Mouse (Mus musculus): ENCODE measurements around the gene Capg. TPM values are rescaled to one million over a fixed set of nuclear protein-coding genes. Genes with fewer than 3 reads are reported as not detected.
A peak's percentile ranks its signal among the peaks of the same experiment; 100 is the strongest.

The Capg gene
- polyA plus RNA-seq, 1 experiment, result 50.6 TPM

DNA sequence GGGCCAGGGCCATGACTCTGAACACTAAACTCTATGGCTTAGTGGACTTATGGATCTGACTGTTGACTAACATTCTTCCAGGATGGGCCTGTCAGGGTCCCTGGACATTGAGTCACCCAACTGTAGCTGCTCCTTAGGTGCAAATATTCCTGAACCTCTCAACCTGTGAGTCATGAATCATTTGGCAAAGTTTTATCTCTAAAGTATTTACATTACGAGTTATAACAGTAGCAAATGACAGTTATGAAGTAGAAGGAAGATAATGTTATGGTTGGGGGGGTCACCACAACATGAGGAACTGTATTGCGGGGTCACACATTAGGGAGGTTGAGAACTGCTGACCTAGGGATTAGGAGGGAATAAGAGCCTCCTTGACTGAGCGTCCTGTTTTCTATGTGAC lies 3.7 kb downstream of the Capg start:
- no peaks in the 10 kb centered on the region for H3K36me3 ChIP-seq (ENCODE audit: control insufficient read depth, insufficient read depth, low read length)
- no peaks in the 10 kb centered on the region for H3K27me3 ChIP-seq (ENCODE audit: control insufficient read depth, insufficient read depth, low read length)
- 97% methylated on average over 3 of the region's 3 CpGs for whole genome bisulfite sequencing
- H3K4me1 ChIP-seq (replicated peaks; ENCODE audit: control insufficient read depth, insufficient read depth, low read length), result peaks cover 46% of the 10 kb centered on the region
- no peak overlapping the region for H3K27ac ChIP-seq (ENCODE audit: control insufficient read depth, insufficient read depth, low read length)
- H3K4me3 ChIP-seq (ENCODE audit: control insufficient read depth, insufficient read depth, low read length), result no peak overlapping the region
- no peak for DNase-seq
- no peak for TF ChIP-seq CTCF (IDR thresholded peaks at IDR 0.05; ENCODE audit: borderline replicate concordance, control insufficient read depth, extremely low read depth, insufficient read depth, low read length, poor library complexity)
- no peak for TF ChIP-seq POLR2A (IDR thresholded peaks at IDR 0.05; ENCODE audit: control insufficient read depth, extremely low read depth, insufficient read depth, low read length, poor library complexity)

GRCm38 (mm10) chr6:72549041-72549580 lies 4.9 kb downstream of the Capg start:
- Histone ChIP-seq H3K4me3 (ENCODE audit: control insufficient read depth, insufficient read depth, low read length) (no peak overlapping the region), H3K27ac (ENCODE audit: control insufficient read depth, insufficient read depth, low read length) (peak overlapping the region; percentile 42; the same call in 1 of the 2 replicates), H3K27me3 (ENCODE audit: control insufficient read depth, insufficient read depth, low read length) (no peaks in the 10 kb centered on the region), H3K36me3 (ENCODE audit: control insufficient read depth, insufficient read depth, low read length) (no peaks in the 10 kb centered on the region), H3K4me1 (replicated peaks; ENCODE audit: control insufficient read depth, insufficient read depth, low read length) (peaks cover 39% of the 10 kb centered on the region)
- no peak for DNase-seq
- 39% methylated on average over 9 of the region's 9 CpGs for WGBS
- TF ChIP-seq CTCF (IDR thresholded peaks at IDR 0.05; ENCODE audit: borderline replicate concordance, control insufficient read depth, extremely low read depth, insufficient read depth, low read length, poor library complexity) (no peak), POLR2A (IDR thresholded peaks at IDR 0.05; ENCODE audit: control insufficient read depth, extremely low read depth, insufficient read depth, low read length, poor library complexity) (no peak)

DNA sequence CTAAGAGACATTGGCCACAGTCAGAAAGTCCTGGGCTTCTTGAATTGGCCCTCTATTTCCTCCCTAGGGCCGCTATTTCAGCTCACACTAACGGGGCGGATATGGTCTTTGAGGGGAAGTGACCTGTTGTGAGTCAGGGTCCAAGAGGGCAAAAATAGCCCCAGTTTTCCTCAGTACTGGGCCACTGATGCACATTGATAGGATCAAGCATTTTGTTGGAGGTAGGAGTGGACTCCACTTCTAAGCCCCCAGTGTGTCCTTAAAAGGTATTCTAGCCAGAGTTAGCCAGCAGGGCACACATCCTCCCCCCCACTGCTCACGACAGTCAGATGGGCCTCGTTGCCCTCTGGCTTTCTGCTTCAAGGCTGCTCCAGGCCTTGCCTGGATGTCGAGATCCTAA lies 5.8 kb downstream of the Capg start:
- DNase-seq, result no peak
- Histone ChIP-seq H3K4me1 (replicated peaks; ENCODE audit: control insufficient read depth, insufficient read depth, low read length) (peaks cover 34% of the 10 kb centered on the region), H3K27me3 (ENCODE audit: control insufficient read depth, insufficient read depth, low read length) (no peaks in the 10 kb centered on the region), H3K4me3 (ENCODE audit: control insufficient read depth, insufficient read depth, low read length) (no peak overlapping the region), H3K36me3 (ENCODE audit: control insufficient read depth, insufficient read depth, low read length) (no peaks in the 10 kb centered on the region), H3K27ac (ENCODE audit: control insufficient read depth, insufficient read depth, low read length) (no peak overlapping the region)
- WGBS, result 69% methylated on average over 6 of the region's 6 CpGs
- TF ChIP-seq POLR2A (IDR thresholded peaks at IDR 0.05; ENCODE audit: control insufficient read depth, extremely low read depth, insufficient read depth, low read length, poor library complexity) (no peak), CTCF (IDR thresholded peaks at IDR 0.05; ENCODE audit: borderline replicate concordance, control insufficient read depth, extremely low read depth, insufficient read depth, low read length, poor library complexity) (no peak)

DNA sequence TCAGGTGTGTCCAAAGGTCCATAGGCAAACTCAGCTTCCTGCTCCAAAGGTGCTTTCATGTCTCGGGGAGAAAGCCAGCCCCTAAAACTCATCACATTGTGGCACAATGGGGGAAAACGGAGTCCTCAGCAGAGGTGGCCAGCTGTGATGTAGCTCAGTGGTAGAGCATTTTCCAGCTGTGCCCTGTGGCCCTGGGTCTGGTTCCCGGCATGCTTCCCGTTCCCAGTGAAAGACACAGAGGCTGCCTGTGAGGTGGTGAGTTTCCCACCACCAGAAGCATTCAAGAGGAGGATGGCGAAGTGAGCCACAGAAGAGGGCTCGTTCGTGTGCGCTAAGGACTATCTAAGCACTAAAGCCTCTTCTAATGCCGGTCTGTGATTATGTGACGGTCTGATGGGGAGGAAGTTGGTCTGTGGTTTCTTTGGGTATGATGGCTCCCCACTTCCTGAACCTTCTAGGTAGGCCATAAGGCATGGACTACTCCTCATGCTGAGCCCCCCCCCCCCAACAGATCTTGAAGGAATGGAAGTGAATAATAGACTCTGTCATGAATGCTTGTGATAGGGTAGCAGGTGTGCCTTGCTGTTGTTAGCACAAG lies 6.4 kb downstream of the Capg start:
- no peak for DNase-seq
- Histone ChIP-seq H3K27ac (ENCODE audit: control insufficient read depth, insufficient read depth, low read length) (no peak overlapping the region), H3K4me1 (replicated peaks; ENCODE audit: control insufficient read depth, insufficient read depth, low read length) (peaks cover 30% of the 10 kb centered on the region), H3K4me3 (ENCODE audit: control insufficient read depth, insufficient read depth, low read length) (no peak overlapping the region), H3K36me3 (ENCODE audit: control insufficient read depth, insufficient read depth, low read length) (no peaks in the 10 kb centered on the region), H3K27me3 (ENCODE audit: control insufficient read depth, insufficient read depth, low read length) (no peaks in the 10 kb centered on the region)
- TF ChIP-seq CTCF (IDR thresholded peaks at IDR 0.05; ENCODE audit: borderline replicate concordance, control insufficient read depth, extremely low read depth, insufficient read depth, low read length, poor library complexity) (no peak), POLR2A (IDR thresholded peaks at IDR 0.05; ENCODE audit: control insufficient read depth, extremely low read depth, insufficient read depth, low read length, poor library complexity) (no peak)
- WGBS, result 9% methylated on average over 10 of the region's 10 CpGs

- H3K4me3 ChIP-seq (ENCODE audit: control insufficient read depth, insufficient read depth, low read length), result peak overlapping the region; percentile 71
- peak; percentile 63 for DNase-seq
- H3K4me1 ChIP-seq (replicated peaks; ENCODE audit: control insufficient read depth, insufficient read depth, low read length), result peaks cover 30% of the 10 kb centered on the region
- no peaks in the 10 kb centered on the region for H3K27me3 ChIP-seq (ENCODE audit: control insufficient read depth, insufficient read depth, low read length)
- no peaks in the 10 kb centered on the region for H3K36me3 ChIP-seq (ENCODE audit: control insufficient read depth, insufficient read depth, low read length)
- WGBS, result 11% methylated on average over 27 of the region's 27 CpGs
- H3K27ac ChIP-seq (ENCODE audit: control insufficient read depth, insufficient read depth, low read length), result peak overlapping the region; percentile 52
- TF ChIP-seq POLR2A (IDR thresholded peaks at IDR 0.05; ENCODE audit: control insufficient read depth, extremely low read depth, insufficient read depth, low read length, poor library complexity) (peak; percentile 48; the same call in 1 of the 2 replicates), CTCF (IDR thresholded peaks at IDR 0.05; ENCODE audit: borderline replicate concordance, control insufficient read depth, extremely low read depth, insufficient read depth, low read length, poor library complexity) (no peak)
Observed at GRCm38 (mm10) chr6:72552171-72553078, 8.2 kb downstream of the Capg start.

DNA sequence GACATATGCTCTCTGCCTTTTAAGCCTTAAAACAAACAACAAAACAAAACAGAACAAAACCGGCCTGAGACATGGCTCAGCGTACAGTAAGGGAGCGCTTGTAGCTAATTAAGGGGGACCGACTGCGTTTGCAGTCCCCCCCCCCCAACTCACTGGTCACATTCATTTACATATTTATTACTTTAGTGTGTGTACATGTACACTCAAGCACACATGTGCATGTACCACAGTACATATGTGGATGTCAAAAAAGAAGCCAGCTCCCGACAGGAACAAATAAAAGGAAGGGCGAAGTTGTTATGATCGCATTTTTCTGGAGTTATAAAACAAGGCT lies 8.9 kb downstream of the Capg start:
- H3K36me3 ChIP-seq (ENCODE audit: control insufficient read depth, insufficient read depth, low read length), result no peaks in the 10 kb centered on the region
- WGBS, result 26% methylated on average over 8 of the region's 8 CpGs

More for the DNA sequence above, 8.9 kb downstream of the Capg start:
- peak overlapping the region; percentile 52 for H3K27ac ChIP-seq (ENCODE audit: control insufficient read depth, insufficient read depth, low read length)
- no peak for DNase-seq
- H3K4me3 ChIP-seq (ENCODE audit: control insufficient read depth, insufficient read depth, low read length), result peak overlapping the region; percentile 71
- no peaks in the 10 kb centered on the region for H3K27me3 ChIP-seq (ENCODE audit: control insufficient read depth, insufficient read depth, low read length)
- TF ChIP-seq CTCF (IDR thresholded peaks at IDR 0.05; ENCODE audit: borderline replicate concordance, control insufficient read depth, extremely low read depth, insufficient read depth, low read length, poor library complexity) (no peak), POLR2A (IDR thresholded peaks at IDR 0.05; ENCODE audit: control insufficient read depth, extremely low read depth, insufficient read depth, low read length, poor library complexity) (no peak)
- peaks cover 31% of the 10 kb centered on the region for H3K4me1 ChIP-seq (replicated peaks; ENCODE audit: control insufficient read depth, insufficient read depth, low read length)
